Mouse (Mus musculus) cerebellum, postnatal 25 days (tissue): ENCODE measurements around the gene Gm10803.

Experiments used
- DNase-seq, 2 experiments: peaks; one replicate each; pipeline ENCODE4 v3.0.0; 2021; ENCODE audit warnings: mixed read lengths in 2 of 2

The Gm10803 gene

GRCm38 (mm10) chr2:93592164-93592790 lies 31.9 kb downstream of the Gm10803 start:
- no peak for DNase-seq

- DNase-seq: no peak
Measured at GRCm38 (mm10) chr2:93593121-93593520, 32.8 kb downstream of the Gm10803 start.

GRCm38 (mm10) chr2:93597145-93597544 lies 36.8 kb downstream of the Gm10803 start:
- DNase-seq: no peak

- no peak for DNase-seq
Measured at GRCm38 (mm10) chr2:93599731-93600130, 39.4 kb downstream of the Gm10803 start.

- DNase-seq: peak; percentile 20 to 49
Measured at GRCm38 (mm10) chr2:93604601-93605285, 44.4 kb downstream of the Gm10803 start.

- DNase-seq: no peak
Measured at GRCm38 (mm10) chr2:93608800-93609199, 48.4 kb downstream of the Gm10803 start.

- no peak for DNase-seq
Measured at GRCm38 (mm10) chr2:93613020-93613419, 52.7 kb downstream of the Gm10803 start.
